Mouse (Mus musculus) C2C12 (cell line): Measurements from ENCODE around the gene Plxnb1. TPM values are rescaled to one million over a fixed set of nuclear protein-coding genes. Genes with fewer than 3 reads are reported as not detected.
A peak's percentile ranks its signal among the peaks of the same experiment; 100 is the strongest.

ENCODE experiments used
- H3K27me3 ChIP-seq: one replicate; pipeline ENCODE4 v1.6.1; 2011; ENCODE audit not compliant: control insufficient read depth, insufficient read depth, insufficient read length
- H3K36me3 ChIP-seq: one replicate; pipeline ENCODE4 v1.6.1; 2011; ENCODE audit not compliant: control insufficient read depth, insufficient read depth
- H3K4me3 ChIP-seq: one replicate; pipeline ENCODE4 v1.5.1; 2011; ENCODE audit warnings: mild to moderate bottlenecking, control low read depth; ENCODE audit not compliant: poor library complexity, insufficient read depth, severe bottlenecking
- H3K79me2 ChIP-seq: one replicate; pipeline ENCODE4 v1.6.1; 2011; ENCODE audit not compliant: control insufficient read depth, insufficient read depth
- H3K79me3 ChIP-seq: one replicate; pipeline ENCODE4 v1.6.1; 2011; ENCODE audit warnings: low read depth, control low read depth
- H3ac ChIP-seq: one replicate; pipeline ENCODE3; 2011; ENCODE audit warnings: low read depth; ENCODE audit not compliant: control insufficient read depth, insufficient read length
- CEBPB ChIP-seq: IDR thresholded peaks from one replicate; pipeline ENCODE4 v1.6.1; 2011; ENCODE audit warnings: low read depth, mild to moderate bottlenecking, control low read depth, moderate library complexity
- CTCF ChIP-seq: IDR thresholded peaks from one replicate; pipeline ENCODE4 v1.5.1; 2011; ENCODE audit not compliant: control insufficient read depth, insufficient read depth, insufficient read length
- FOSL1 ChIP-seq: IDR thresholded peaks from one replicate; pipeline ENCODE4 v1.8.0; 2011; ENCODE audit warnings: mild to moderate bottlenecking, low read length; ENCODE audit not compliant: poor library complexity, insufficient read depth, severe bottlenecking
- MAX ChIP-seq: IDR thresholded peaks from one replicate; pipeline ENCODE4 v1.6.1; 2011; ENCODE audit warnings: mild to moderate bottlenecking, control low read depth
- MYOD1 ChIP-seq: IDR thresholded peaks from one replicate; pipeline ENCODE4 v1.6.1; 2011; ENCODE audit warnings: low read depth; ENCODE audit not compliant: control insufficient read depth, insufficient read length
- MYOG ChIP-seq: IDR thresholded peaks from one replicate; pipeline ENCODE4 v1.6.1; 2011; ENCODE audit not compliant: control insufficient read depth, insufficient read length; ENCODE audit errors: extremely low read depth
- USF1 ChIP-seq: IDR thresholded peaks from one replicate; pipeline ENCODE4 v1.6.1; 2011; ENCODE audit warnings: low read depth, mild to moderate bottlenecking, control low read depth, moderate library complexity
- polyA plus RNA-seq: library from polyadenylated mRNA; unstranded; fragments of >200 nt; fragmentation: generic; extraction: Trizol; gene quantifications from one replicate; pipeline ENCODE4 v1.2.1, GENCODE M21; 2012; ENCODE audit warnings: missing spikeins

The Plxnb1 gene
- polyA plus RNA-seq, 1 experiment, result 9.1 TPM

GRCm38 (mm10) chr9:109058006-109058765, 37.0 kb upstream of the Plxnb1 start:
- Histone ChIP-seq H3K79me2 (peaks cover 7% of the 10 kb centered on the region), H3K36me3 (peaks cover 27% of the 10 kb centered on the region)

GRCm38 (mm10) chr9:109059136-109059903, 35.9 kb upstream of the Plxnb1 start, which contains the start of gene Trex1:
Gene Trex1, minus strand, starts transcription at chr9:109059734.
- H3K4me3 ChIP-seq, result peak within 1 kb of the TSS; percentile 21
- TF ChIP-seq MAX, result peak; percentile 30
- no peak for TF ChIP-seq CEBPB
- TF ChIP-seq FOSL1, result no peak
- TF ChIP-seq CTCF, result peak; percentile 81
- TF ChIP-seq MYOD1, result no peak
- no peak for TF ChIP-seq USF1
- peak within 1 kb of the TSS; percentile 59 for H3ac ChIP-seq
- peaks cover 37% of the 10 kb centered on the region for H3K36me3 ChIP-seq
- H3K79me3 ChIP-seq, result no peaks in the 10 kb centered on the region
- peaks cover 7% of the 10 kb centered on the region for H3K79me2 ChIP-seq
- no peaks in the 10 kb centered on the region for H3K27me3 ChIP-seq

More at GRCm38 (mm10) chr9:109058006-109058765, 37.0 kb upstream of the Plxnb1 start:
- H3ac ChIP-seq, result peak overlapping the region; percentile 59
- no peak for TF ChIP-seq MAX
- H3K27me3 ChIP-seq, result no peaks in the 10 kb centered on the region
- H3K4me3 ChIP-seq, result no peak overlapping the region
- H3K79me3 ChIP-seq, result no peaks in the 10 kb centered on the region

GRCm38 (mm10) chr9:109060184-109060897, 34.8 kb upstream of the Plxnb1 start:
- H3K79me2 ChIP-seq, result peaks cover 6% of the 10 kb centered on the region
- H3ac ChIP-seq, result peak overlapping the region; percentile 40
- no peak for TF ChIP-seq MAX
- TF ChIP-seq CTCF, result no peak
- TF ChIP-seq CEBPB, result no peak
- TF ChIP-seq FOSL1, result no peak
- no peak for TF ChIP-seq MYOG
- TF ChIP-seq MYOD1, result no peak
- TF ChIP-seq USF1, result no peak
- no peak overlapping the region for H3K4me3 ChIP-seq
- peaks cover 43% of the 10 kb centered on the region for H3K36me3 ChIP-seq
- H3K27me3 ChIP-seq, result no peaks in the 10 kb centered on the region
- no peaks in the 10 kb centered on the region for H3K79me3 ChIP-seq

GRCm38 (mm10) chr9:109060898-109061295, 34.3 kb upstream of the Plxnb1 start:
- Histone ChIP-seq H3K36me3 (peaks cover 48% of the 10 kb centered on the region), H3K79me3 (no peaks in the 10 kb centered on the region), H3K27me3 (no peaks in the 10 kb centered on the region), H3ac (no peak overlapping the region), H3K79me2 (peaks cover under 1% of the 10 kb centered on the region), H3K4me3 (no peak overlapping the region)
- TF ChIP-seq CTCF (no peak), MAX (no peak), MYOG (no peak)

- H3K79me2 ChIP-seq, result peaks cover 21% of the 10 kb centered on the region
- peaks cover 7% of the 10 kb centered on the region for H3K79me3 ChIP-seq
- H3K4me3 ChIP-seq, result no peak overlapping the region
- no peaks in the 10 kb centered on the region for H3K27me3 ChIP-seq
- peaks cover 70% of the 10 kb centered on the region for H3K36me3 ChIP-seq
- H3ac ChIP-seq, result no peak overlapping the region
- TF ChIP-seq CEBPB (no peak), CTCF (no peak)
Measured at GRCm38 (mm10) chr9:109068095-109068735, 27.0 kb upstream of the Plxnb1 start.
